Mouse (Mus musculus) hematopoietic multipotent progenitor cell, adult 10-12 weeks (in vitro differentiated cells): Measurements from ENCODE around the gene Ppp1r7. TPM values are rescaled to one million over a fixed set of nuclear protein-coding genes. Genes with fewer than 3 reads are reported as not detected.

Experiments used
- polyA plus RNA-seq: library from polyadenylated mRNA; stranded (reverse); fragments of >175 nt; gene quantifications from 2 replicates; pipeline ENCODE4 v1.2.3, GENCODE M21; 2012; ENCODE audit warnings: low replicate concordance

Ppp1r7 gene
- polyA plus RNA-seq, result 1.9 and 9.2 TPM in 2 replicates

DNA sequence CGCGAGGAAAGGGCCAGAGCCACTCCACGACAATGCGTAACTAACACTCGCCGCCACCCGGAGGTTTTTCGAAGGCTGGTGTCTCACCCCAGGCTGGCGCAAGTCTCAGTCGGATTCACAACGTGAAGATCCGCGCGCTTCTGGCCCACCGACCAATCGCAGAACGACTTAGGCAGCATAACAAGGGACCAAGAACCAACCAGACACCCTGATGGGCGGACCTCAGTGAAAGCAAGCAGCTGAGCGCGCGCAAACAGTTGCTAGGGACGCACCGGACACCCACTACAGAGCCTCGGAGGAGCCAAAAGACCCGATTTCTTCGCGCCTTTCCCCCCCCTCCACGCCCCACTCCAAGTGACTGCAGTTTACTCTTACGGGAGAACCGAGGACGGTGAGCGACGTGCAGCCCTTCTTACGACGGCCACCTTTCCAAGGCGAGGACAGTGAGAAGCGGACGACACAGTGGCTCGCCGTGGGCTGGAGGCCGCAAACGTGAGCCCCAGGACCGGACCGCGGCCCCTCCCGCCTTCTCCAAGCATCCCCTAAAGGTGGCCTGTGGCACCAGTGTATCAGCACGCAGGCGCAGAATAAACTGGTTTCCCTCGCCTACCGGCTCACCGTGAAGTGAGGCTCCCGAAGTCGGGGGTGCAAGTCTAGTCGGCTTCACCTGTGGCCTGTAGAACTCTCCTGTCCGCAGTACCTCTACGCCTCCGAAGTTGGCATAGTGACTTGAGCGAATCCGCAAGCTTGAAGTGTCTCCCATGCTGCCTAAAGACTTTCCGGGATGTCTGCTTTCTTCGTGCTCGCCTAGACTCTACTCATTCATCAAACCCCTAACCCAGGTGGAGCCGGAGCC, at the start of gene Ppp1r7, which contains the start of gene Pask:
Gene Ppp1r7 (plus strand): TSS at position 207 of the 856 bp plus-strand sequence.
Gene Pask (minus strand): TSS at position 835 of the 856 bp plus-strand sequence.

DNA sequence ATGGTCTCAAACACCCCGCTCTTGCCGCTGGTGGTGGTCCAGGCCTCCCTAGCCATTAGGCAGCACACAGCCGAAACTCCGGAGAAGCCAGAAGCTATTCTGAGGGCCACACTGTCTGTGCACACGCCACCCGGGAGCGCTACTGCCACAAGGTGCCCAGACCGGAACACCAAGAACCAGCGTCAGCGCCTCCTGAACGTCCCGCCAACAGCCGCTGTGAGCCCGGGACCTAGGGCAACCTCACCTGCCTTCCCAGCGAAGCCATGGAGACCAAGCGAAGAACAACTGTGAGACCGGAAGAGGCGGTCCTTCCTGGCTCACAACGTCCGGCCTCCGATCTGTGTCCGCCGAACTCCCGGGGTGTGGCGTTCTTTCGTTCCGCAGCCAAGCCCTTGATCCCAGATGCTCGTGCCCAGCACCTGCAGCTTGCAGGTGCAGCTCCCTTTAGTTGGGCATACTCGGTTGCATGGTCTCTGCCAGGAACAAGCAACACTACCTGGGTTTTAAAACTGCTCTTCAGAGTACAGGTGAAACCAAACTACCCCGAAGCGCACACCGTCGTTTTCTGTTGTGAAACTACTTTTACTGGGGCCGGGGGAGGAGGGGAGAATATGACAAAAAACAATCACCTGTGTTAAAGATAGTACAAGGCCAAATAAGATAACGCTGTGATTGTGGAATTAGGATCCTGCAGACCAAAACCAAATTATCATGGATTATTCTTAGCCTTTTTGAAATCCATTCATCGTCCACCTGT, 36.9 kb upstream of the Ppp1r7 start, which contains the start of gene Mterf4:
Gene Mterf4 (minus strand): TSS at position 335 of the 757 bp plus-strand sequence.

DNA sequence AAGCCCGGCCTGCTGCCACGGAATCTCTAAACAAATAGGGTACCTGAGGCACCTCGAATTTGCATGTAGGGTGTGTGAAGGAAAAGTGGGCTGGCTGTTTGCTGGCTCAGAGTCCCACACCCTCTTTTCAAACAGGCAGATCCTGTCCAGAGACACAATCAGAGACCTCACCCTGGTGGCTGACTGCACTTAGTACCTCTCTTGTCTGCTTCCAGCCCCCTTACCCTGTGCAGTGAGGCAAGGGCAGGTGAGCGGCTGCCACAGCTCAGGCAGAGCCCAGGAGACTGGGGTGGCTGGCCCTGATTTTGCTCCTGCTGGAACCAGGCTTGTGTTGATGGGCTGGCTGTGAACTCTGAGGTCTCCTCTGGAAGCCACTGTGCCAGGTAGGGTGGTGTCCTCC, 31.0 kb downstream of the Ppp1r7 start, which contains the start of gene Ano7:
Gene Ano7 (plus strand): TSS at position 266 of the 400 bp plus-strand sequence.

Other genes with a start within 250 kb of the Ppp1r7 start
- 0.19 and 0.28 TPM in 2 replicates for gene Kif1a, start 240.9 kb upstream of the Ppp1r7 start, polyA plus RNA-seq
- gene Agxt, start 207.6 kb upstream of the Ppp1r7 start, polyA plus RNA-seq, result not detected in 2 replicates
- gene 2310007B03Rik, start 181.9 kb upstream of the Ppp1r7 start, polyA plus RNA-seq, result not detected in 2 replicates
- gene Crocc2, start 174.1 kb upstream of the Ppp1r7 start, polyA plus RNA-seq, result 0.02 TPM in 2 replicates
- gene Sned1, start 107.0 kb upstream of the Ppp1r7 start, polyA plus RNA-seq, result 1.4 and 2.2 TPM in 2 replicates
- gene Mterf4, start 36.9 kb upstream of the Ppp1r7 start, polyA plus RNA-seq, result 2.9 and 3.5 TPM in 2 replicates
- gene Pask, start 628 bp downstream of the Ppp1r7 start, polyA plus RNA-seq, result 0.28 and 1.6 TPM in 2 replicates
- 0.03 TPM in 1 of 2 replicates, not detected in the other for gene Ano7, start 31.1 kb downstream of the Ppp1r7 start, polyA plus RNA-seq
- 15.7 and 20.3 TPM in 2 replicates for gene Hdlbp, start 136.0 kb downstream of the Ppp1r7 start, polyA plus RNA-seq
- gene Farp2, start 169.2 kb downstream of the Ppp1r7 start, polyA plus RNA-seq, result 0.74 and 1.1 TPM in 2 replicates